Mouse (Mus musculus): ENCODE data around the gene Klk5. TPM values are rescaled to one million over a fixed set of nuclear protein-coding genes. Genes with fewer than 3 reads are reported as not detected.

Gene Klk5
- polyA plus RNA-seq, 1 experiment from 2014 or later, result not detected

GRCm38 (mm10) chr7:43882811-43883210, 41.0 kb downstream of the Klk5 start:
- H3K9ac ChIP-seq (replicated peaks; ENCODE audit: low read depth, low read length), result no peak overlapping the region
- H3K4me3 ChIP-seq (ENCODE audit: low read depth, low read length), result no peak overlapping the region
- H3K36me3 ChIP-seq (ENCODE audit: control insufficient read depth, insufficient read depth, low read length), result no peaks in the 10 kb centered on the region
- no peak for ATAC-seq (ENCODE audit: low read depth)
- WGBS, result 25% methylated on average over 4 of the region's 4 CpGs
- H3K4me2 ChIP-seq (ENCODE audit: low read depth, low read length), result no peak overlapping the region
- no peak overlapping the region for H3K27ac ChIP-seq (ENCODE audit: low read depth, low read length)
- H3K27me3 ChIP-seq (ENCODE audit: control insufficient read depth, insufficient read depth, low read length), result no peaks in the 10 kb centered on the region
- no peaks in the 10 kb centered on the region for H3K9me3 ChIP-seq (ENCODE audit: control insufficient read depth, low read length)
- no peaks in the 10 kb centered on the region for H3K4me1 ChIP-seq (ENCODE audit: control insufficient read depth, insufficient read depth, low read length)

GRCm38 (mm10) chr7:43883547-43883946, 41.8 kb downstream of the Klk5 start:
- H3K27ac ChIP-seq (ENCODE audit: low read depth, low read length), result no peak overlapping the region
- 12% methylated on average over 14 of the region's 14 CpGs for WGBS
- H3K4me1 ChIP-seq (ENCODE audit: control insufficient read depth, insufficient read depth, low read length), result no peaks in the 10 kb centered on the region
- H3K36me3 ChIP-seq (ENCODE audit: control insufficient read depth, insufficient read depth, low read length), result no peaks in the 10 kb centered on the region
- H3K27me3 ChIP-seq (ENCODE audit: control insufficient read depth, insufficient read depth, low read length), result no peaks in the 10 kb centered on the region
- no peak overlapping the region for H3K4me2 ChIP-seq (ENCODE audit: low read depth, low read length)
- no peak overlapping the region for H3K4me3 ChIP-seq (ENCODE audit: low read depth, low read length)
- ATAC-seq (ENCODE audit: low read depth), result peak; percentile 26; the same call in 1 of the 2 replicates
- no peaks in the 10 kb centered on the region for H3K9me3 ChIP-seq (ENCODE audit: control insufficient read depth, low read length)
- no peak overlapping the region for H3K9ac ChIP-seq (replicated peaks; ENCODE audit: low read depth, low read length)

- Histone ChIP-seq H3K9ac (replicated peaks; ENCODE audit: low read depth, low read length) (no peak overlapping the region), H3K36me3 (ENCODE audit: control insufficient read depth, insufficient read depth, low read length) (no peaks in the 10 kb centered on the region), H3K4me3 (ENCODE audit: low read depth, low read length) (no peak overlapping the region), H3K4me2 (ENCODE audit: low read depth, low read length) (no peak overlapping the region), H3K27me3 (ENCODE audit: control insufficient read depth, insufficient read depth, low read length) (no peaks in the 10 kb centered on the region), H3K4me1 (ENCODE audit: control insufficient read depth, insufficient read depth, low read length) (no peaks in the 10 kb centered on the region), H3K9me3 (ENCODE audit: control insufficient read depth, low read length) (no peaks in the 10 kb centered on the region), H3K27ac (ENCODE audit: low read depth, low read length) (no peak overlapping the region)
- WGBS, result 66% methylated on average over 5 of the region's 5 CpGs
- ATAC-seq (ENCODE audit: low read depth), result no peak
These were observed 49.6 kb downstream of the Klk5 start for GRCm38 (mm10) chr7:43891365-43891764.

- Histone ChIP-seq H3K27me3 (ENCODE audit: control insufficient read depth, insufficient read depth, low read length) (no peaks in the 10 kb centered on the region), H3K9me3 (ENCODE audit: control insufficient read depth, low read length) (no peaks in the 10 kb centered on the region), H3K27ac (ENCODE audit: low read depth, low read length) (no peak overlapping the region), H3K36me3 (ENCODE audit: control insufficient read depth, insufficient read depth, low read length) (no peaks in the 10 kb centered on the region), H3K4me3 (ENCODE audit: low read depth, low read length) (no peak overlapping the region), H3K9ac (replicated peaks; ENCODE audit: low read depth, low read length) (no peak overlapping the region), H3K4me2 (ENCODE audit: low read depth, low read length) (no peak overlapping the region), H3K4me1 (ENCODE audit: control insufficient read depth, insufficient read depth, low read length) (no peaks in the 10 kb centered on the region)
- no peak for ATAC-seq (ENCODE audit: low read depth)
- 70% methylated on average over 3 of the region's 3 CpGs for WGBS
These were observed 50.0 kb downstream of the Klk5 start for GRCm38 (mm10) chr7:43891788-43892187.

- Histone ChIP-seq H3K9ac (replicated peaks; ENCODE audit: low read depth, low read length) (no peak overlapping the region), H3K4me1 (ENCODE audit: control insufficient read depth, insufficient read depth, low read length) (no peaks in the 10 kb centered on the region), H3K9me3 (ENCODE audit: control insufficient read depth, low read length) (no peaks in the 10 kb centered on the region), H3K4me3 (ENCODE audit: low read depth, low read length) (no peak overlapping the region), H3K36me3 (ENCODE audit: control insufficient read depth, insufficient read depth, low read length) (no peaks in the 10 kb centered on the region), H3K27ac (ENCODE audit: low read depth, low read length) (no peak overlapping the region), H3K4me2 (ENCODE audit: low read depth, low read length) (no peak overlapping the region), H3K27me3 (ENCODE audit: control insufficient read depth, insufficient read depth, low read length) (no peaks in the 10 kb centered on the region)
- ATAC-seq (ENCODE audit: low read depth), result peak; percentile 98
- WGBS, result 22% methylated on average over 1 of the region's 1 CpGs
These were observed 53.1 kb downstream of the Klk5 start for GRCm38 (mm10) chr7:43894836-43895235.

Other genes with a start within 250 kb of the Klk5 start
- gene Zfp819, start 234.8 kb upstream of the Klk5 start, polyA plus RNA-seq (2014; fragmentation: Nextera tagmentation; extraction: Ambion mirVana), result 0.24 and 0.44 TPM in 2 replicates
- 0.13 and 0.20 TPM in 2 replicates for gene Ceacam18, start 207.3 kb upstream of the Klk5 start, polyA plus RNA-seq (2014; fragmentation: Nextera tagmentation; extraction: Ambion mirVana)
- gene Siglece, start 181.8 kb upstream of the Klk5 start, polyA plus RNA-seq (2014; fragmentation: Nextera tagmentation; extraction: Ambion mirVana), result 0.15 and 0.33 TPM in 2 replicates
- gene Ctu1, start 170.0 kb upstream of the Klk5 start, polyA plus RNA-seq (2014; fragmentation: Nextera tagmentation; extraction: Ambion mirVana), result 14.4 and 15.0 TPM in 2 replicates
- gene Klk14, start 151.6 kb upstream of the Klk5 start, polyA plus RNA-seq (2014; fragmentation: Nextera tagmentation; extraction: Ambion mirVana), result not detected in 2 replicates
- 0.11 TPM in 1 of 2 replicates, not detected in the other for gene Klk13, start 129.4 kb upstream of the Klk5 start, polyA plus RNA-seq (2014; fragmentation: Nextera tagmentation; extraction: Ambion mirVana)
- not detected in 2 replicates for gene Klk12, start 73.1 kb upstream of the Klk5 start, polyA plus RNA-seq (2014; fragmentation: Nextera tagmentation; extraction: Ambion mirVana)
- not detected in 2 replicates for gene Klk11, start 67.4 kb upstream of the Klk5 start, polyA plus RNA-seq (2014; fragmentation: Nextera tagmentation; extraction: Ambion mirVana)
- not detected in 2 replicates for gene Klk10, start 60.9 kb upstream of the Klk5 start, polyA plus RNA-seq (2014; fragmentation: Nextera tagmentation; extraction: Ambion mirVana)
- not detected in 2 replicates for gene Klk9, start 50.1 kb upstream of the Klk5 start, polyA plus RNA-seq (2014; fragmentation: Nextera tagmentation; extraction: Ambion mirVana)
- 7.6 and 8.6 TPM in 2 replicates for gene Klk8, start 44.4 kb upstream of the Klk5 start, polyA plus RNA-seq (2014; fragmentation: Nextera tagmentation; extraction: Ambion mirVana)
- gene Klk7, start 30.7 kb upstream of the Klk5 start, polyA plus RNA-seq (2014; fragmentation: Nextera tagmentation; extraction: Ambion mirVana), result not detected in 2 replicates
- not detected in 2 replicates for gene Klk6, start 17.5 kb upstream of the Klk5 start, polyA plus RNA-seq (2014; fragmentation: Nextera tagmentation; extraction: Ambion mirVana)
- 0.50 and 0.66 TPM in 2 replicates for gene Klk4, start 39.2 kb downstream of the Klk5 start, polyA plus RNA-seq (2014; fragmentation: Nextera tagmentation; extraction: Ambion mirVana)
- not detected in 2 replicates for gene Klk15, start 91.8 kb downstream of the Klk5 start, polyA plus RNA-seq (2014; fragmentation: Nextera tagmentation; extraction: Ambion mirVana)
- not detected in 2 replicates for gene Klk1b8, start 108.7 kb downstream of the Klk5 start, polyA plus RNA-seq (2014; fragmentation: Nextera tagmentation; extraction: Ambion mirVana)
- not detected in 2 replicates for gene Klk1b1, start 124.8 kb downstream of the Klk5 start, polyA plus RNA-seq (2014; fragmentation: Nextera tagmentation; extraction: Ambion mirVana)
- not detected in 2 replicates for gene Klk1b9, start 134.1 kb downstream of the Klk5 start, polyA plus RNA-seq (2014; fragmentation: Nextera tagmentation; extraction: Ambion mirVana)
- gene Klk1b11, start 153.9 kb downstream of the Klk5 start, polyA plus RNA-seq (2014; fragmentation: Nextera tagmentation; extraction: Ambion mirVana), result not detected in 2 replicates
- gene Klk1b26, start 170.2 kb downstream of the Klk5 start, polyA plus RNA-seq (2014; fragmentation: Nextera tagmentation; extraction: Ambion mirVana), result not detected in 2 replicates
- gene Klk1b27, start 210.3 kb downstream of the Klk5 start, polyA plus RNA-seq (2014; fragmentation: Nextera tagmentation; extraction: Ambion mirVana), result not detected in 2 replicates

All from neural tube, embryonic 14.5 days (tissue).